Mouse (Mus musculus): ENCODE results near the gene Evi5. TPM values are rescaled to one million over a fixed set of nuclear protein-coding genes. Genes with fewer than 3 reads are reported as not detected.
A peak's percentile ranks its signal among the peaks of the same experiment; 100 is the strongest.

Evi5 gene
- polyA plus RNA-seq, 1 experiment from 2014 or later: 63.6 TPM

DNA sequence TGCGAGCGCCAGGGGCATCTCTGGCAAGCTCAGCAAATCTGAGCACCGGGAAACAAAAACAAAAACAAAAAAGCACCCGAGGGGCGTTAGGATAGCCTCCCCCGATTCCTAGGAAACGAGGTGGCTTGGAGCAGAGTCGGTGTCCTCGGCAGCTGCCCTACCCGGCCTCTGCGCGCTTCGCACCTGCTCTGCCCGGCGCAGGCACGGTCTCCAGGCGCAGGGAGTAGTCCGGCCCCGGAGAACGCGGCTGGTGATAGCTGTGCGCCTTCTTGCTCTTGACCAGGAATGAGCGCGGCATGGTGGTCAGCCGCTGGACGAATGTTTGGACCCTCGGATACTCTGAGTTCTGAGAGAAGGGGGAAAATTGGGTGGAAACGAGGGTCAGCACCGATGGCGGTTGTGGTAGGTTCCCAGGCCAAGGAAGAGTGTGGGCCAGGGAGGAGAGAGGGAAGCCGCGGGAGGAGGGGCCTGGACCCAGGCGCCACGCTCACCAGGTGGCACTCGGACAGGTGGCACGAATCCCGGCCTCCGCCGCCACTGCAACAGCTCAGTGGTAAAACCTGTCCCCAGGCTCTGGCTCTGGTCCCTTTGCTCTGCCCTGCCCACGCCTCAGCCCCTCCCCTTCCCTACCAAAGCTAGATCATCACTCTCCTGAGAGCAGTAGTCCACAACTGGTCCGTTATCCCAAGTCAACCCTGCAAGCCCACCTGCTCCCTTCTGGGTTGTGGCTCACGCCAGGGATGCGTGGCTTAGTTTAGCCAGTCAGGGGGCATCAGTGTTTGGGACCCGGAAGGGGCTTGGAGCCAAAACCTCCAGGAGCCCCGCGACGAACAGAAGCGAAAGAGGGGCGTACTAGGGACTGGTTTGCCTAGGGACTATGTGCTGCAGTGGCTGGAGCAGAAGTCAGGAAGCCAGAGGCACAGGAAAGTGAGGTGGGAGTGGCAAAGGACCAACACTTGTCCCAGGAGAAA, 151.1 kb downstream of the Evi5 start:
- H3K4me2 ChIP-seq (ENCODE audit: low read length): peak overlapping the region; percentile 47
- H3K9ac ChIP-seq (ENCODE audit: low read length): no peak overlapping the region
- no peaks in the 10 kb centered on the region for H3K9me3 ChIP-seq (ENCODE audit: control insufficient read depth, low read length)
- no peak overlapping the region for H3K27ac ChIP-seq (ENCODE audit: low read depth)
- 2% methylated on average over 49 of the region's 49 CpGs for WGBS
- peaks cover 100% of the 10 kb centered on the region for H3K27me3 ChIP-seq (replicated peaks; ENCODE audit: control insufficient read depth, insufficient read depth, low read length)
- peak overlapping the region; percentile 15 for H3K4me3 ChIP-seq (ENCODE audit: low read depth, low read length)
- 0 out of 2 replicates have a peak, but pooled peaks have one; percentile 22 for ATAC-seq (replicated peaks; ENCODE audit: low FRiP score, low TSS enrichment, low read depth)
- H3K36me3 ChIP-seq (ENCODE audit: control insufficient read depth, insufficient read depth, low read length): no peaks in the 10 kb centered on the region
- peaks cover 42% of the 10 kb centered on the region for H3K4me1 ChIP-seq (replicated peaks; ENCODE audit: control insufficient read depth, insufficient read depth, low read length)
- peak; percentile 84 for DNase-seq (ENCODE audit: low spot score)

GRCm38 (mm10) chr5:107722661-107723532, 152.0 kb downstream of the Evi5 start:
- H3K4me2 ChIP-seq (ENCODE audit: low read length): peak overlapping the region; percentile 47
- peaks cover 99% of the 10 kb centered on the region for H3K27me3 ChIP-seq (replicated peaks; ENCODE audit: control insufficient read depth, insufficient read depth, low read length)
- H3K4me1 ChIP-seq (replicated peaks; ENCODE audit: control insufficient read depth, insufficient read depth, low read length): peaks cover 42% of the 10 kb centered on the region
- 3% methylated on average over 34 of the region's 34 CpGs for WGBS
- DNase-seq (ENCODE audit: low spot score) (peak; percentile 85), ATAC-seq (replicated peaks; ENCODE audit: low FRiP score, low TSS enrichment, low read depth) (no peak)
- no peaks in the 10 kb centered on the region for H3K9me3 ChIP-seq (ENCODE audit: control insufficient read depth, low read length)
- no peaks in the 10 kb centered on the region for H3K36me3 ChIP-seq (ENCODE audit: control insufficient read depth, insufficient read depth, low read length)
- H3K27ac ChIP-seq (ENCODE audit: low read depth): no peak overlapping the region
- H3K4me3 ChIP-seq (ENCODE audit: low read depth, low read length): peak overlapping the region; percentile 15
- no peak overlapping the region for H3K9ac ChIP-seq (ENCODE audit: low read length)

- Histone ChIP-seq H3K4me1 (replicated peaks; ENCODE audit: control insufficient read depth, insufficient read depth, low read length) (peaks cover 41% of the 10 kb centered on the region), H3K4me2 (ENCODE audit: low read length) (peak overlapping the region; percentile 58), H3K36me3 (ENCODE audit: control insufficient read depth, insufficient read depth, low read length) (no peaks in the 10 kb centered on the region), H3K27me3 (replicated peaks; ENCODE audit: control insufficient read depth, insufficient read depth, low read length) (peaks cover 99% of the 10 kb centered on the region), H3K4me3 (ENCODE audit: low read depth, low read length) (peak overlapping the region; percentile 35), H3K27ac (ENCODE audit: low read depth) (no peak overlapping the region), H3K9ac (ENCODE audit: low read length) (no peak overlapping the region), H3K9me3 (ENCODE audit: control insufficient read depth, low read length) (no peaks in the 10 kb centered on the region)
- ATAC-seq (replicated peaks; ENCODE audit: low FRiP score, low TSS enrichment, low read depth) (peak; percentile 41; the same call in 1 of the 2 replicates), DNase-seq (ENCODE audit: low spot score) (peak; percentile 84)
- WGBS: 1% methylated on average over 33 of the region's 33 CpGs
Measured at GRCm38 (mm10) chr5:107721638-107722011, 153.3 kb downstream of the Evi5 start.

DNA sequence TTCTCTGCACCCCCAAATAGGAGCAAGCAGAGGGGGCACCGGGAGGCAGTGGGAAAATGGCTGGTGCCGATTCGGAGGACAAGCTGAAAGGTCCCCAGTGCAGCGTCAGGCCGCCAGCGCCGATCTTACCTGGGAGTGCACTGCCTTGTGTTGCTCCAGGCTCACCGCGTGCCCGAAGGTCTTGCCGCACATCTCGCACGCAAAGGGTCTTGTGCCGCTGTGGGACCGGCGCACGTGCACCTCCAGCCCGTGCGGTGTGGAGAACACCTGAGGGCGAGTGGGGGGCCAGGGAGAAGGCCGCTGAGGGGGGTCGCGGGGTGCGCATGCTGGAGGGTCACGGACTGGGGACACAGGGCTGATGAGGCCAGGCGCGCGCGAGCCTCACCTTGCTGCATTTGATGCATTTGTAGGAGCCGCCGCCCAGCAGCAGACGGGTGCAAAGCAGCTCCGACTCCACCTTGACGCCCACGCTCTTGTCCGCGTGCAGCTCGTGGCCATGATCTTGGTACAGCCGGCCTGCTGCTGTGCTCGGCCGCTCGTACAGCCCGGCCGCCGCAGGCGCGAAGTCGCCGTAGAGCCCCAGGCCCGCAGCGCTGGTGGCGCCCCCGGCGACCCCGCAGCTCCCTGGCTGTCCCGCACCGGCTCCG, 153.8 kb downstream of the Evi5 start:
- ATAC-seq (replicated peaks; ENCODE audit: low FRiP score, low TSS enrichment, low read depth): peak; percentile 30; the same call in 1 of the 2 replicates
- peaks cover 35% of the 10 kb centered on the region for H3K4me1 ChIP-seq (replicated peaks; ENCODE audit: control insufficient read depth, insufficient read depth, low read length)

GRCm38 (mm10) chr5:107720511-107720910, 154.4 kb downstream of the Evi5 start:
- H3K36me3 ChIP-seq (ENCODE audit: control insufficient read depth, insufficient read depth, low read length): no peaks in the 10 kb centered on the region
- H3K27ac ChIP-seq (ENCODE audit: low read depth): no peak overlapping the region
- ATAC-seq (replicated peaks; ENCODE audit: low FRiP score, low TSS enrichment, low read depth) (no peak), DNase-seq (ENCODE audit: low spot score) (peak; percentile 53)
- H3K4me1 ChIP-seq (replicated peaks; ENCODE audit: control insufficient read depth, insufficient read depth, low read length): peaks cover 29% of the 10 kb centered on the region
- peaks cover 95% of the 10 kb centered on the region for H3K27me3 ChIP-seq (replicated peaks; ENCODE audit: control insufficient read depth, insufficient read depth, low read length)
- no peak overlapping the region for H3K9ac ChIP-seq (ENCODE audit: low read length)
- H3K4me2 ChIP-seq (ENCODE audit: low read length): peak overlapping the region; percentile 58; the same call in 1 of the 2 replicates
- WGBS: 4% methylated on average over 5 of the region's 5 CpGs
- no peaks in the 10 kb centered on the region for H3K9me3 ChIP-seq (ENCODE audit: control insufficient read depth, low read length)
- peak overlapping the region; percentile 35; the same call in 1 of the 2 replicates for H3K4me3 ChIP-seq (ENCODE audit: low read depth, low read length)

More for the DNA sequence above, 153.8 kb downstream of the Evi5 start:
- no peaks in the 10 kb centered on the region for H3K36me3 ChIP-seq (ENCODE audit: control insufficient read depth, insufficient read depth, low read length)
- H3K9me3 ChIP-seq (ENCODE audit: control insufficient read depth, low read length): no peaks in the 10 kb centered on the region
- no peak overlapping the region for H3K9ac ChIP-seq (ENCODE audit: low read length)
- no peak overlapping the region for H3K27ac ChIP-seq (ENCODE audit: low read depth)
- peak overlapping the region; percentile 58 for H3K4me2 ChIP-seq (ENCODE audit: low read length)
- peak; percentile 71 for DNase-seq (ENCODE audit: low spot score)
- H3K4me3 ChIP-seq (ENCODE audit: low read depth, low read length): peak overlapping the region; percentile 35
- H3K27me3 ChIP-seq (replicated peaks; ENCODE audit: control insufficient read depth, insufficient read depth, low read length): peaks cover 99% of the 10 kb centered on the region
- WGBS: under 1% methylated on average over 58 of the region's 58 CpGs

- Histone ChIP-seq H3K4me3 (ENCODE audit: low read depth, low read length) (no peak overlapping the region), H3K9ac (ENCODE audit: low read length) (no peak overlapping the region), H3K27ac (ENCODE audit: low read depth) (no peak overlapping the region), H3K36me3 (ENCODE audit: control insufficient read depth, insufficient read depth, low read length) (no peaks in the 10 kb centered on the region), H3K27me3 (replicated peaks; ENCODE audit: control insufficient read depth, insufficient read depth, low read length) (peaks cover 91% of the 10 kb centered on the region), H3K9me3 (ENCODE audit: control insufficient read depth, low read length) (no peaks in the 10 kb centered on the region), H3K4me1 (replicated peaks; ENCODE audit: control insufficient read depth, insufficient read depth, low read length) (peaks cover 23% of the 10 kb centered on the region), H3K4me2 (ENCODE audit: low read length) (no peak overlapping the region; the same call in 1 of the 2 replicates)
- ATAC-seq (replicated peaks; ENCODE audit: low FRiP score, low TSS enrichment, low read depth): no peak
- DNase-seq (ENCODE audit: low spot score): peak; percentile 58
- 10% methylated on average over 1 of the region's 1 CpGs for WGBS
Measured at GRCm38 (mm10) chr5:107719786-107720185, 155.1 kb downstream of the Evi5 start.

GRCm38 (mm10) chr5:107719209-107719608, 155.7 kb downstream of the Evi5 start:
- no peak overlapping the region for H3K4me3 ChIP-seq (ENCODE audit: low read depth, low read length)
- no peaks in the 10 kb centered on the region for H3K36me3 ChIP-seq (ENCODE audit: control insufficient read depth, insufficient read depth, low read length)
- ATAC-seq (replicated peaks; ENCODE audit: low FRiP score, low TSS enrichment, low read depth): no peak
- no peak overlapping the region for H3K4me2 ChIP-seq (ENCODE audit: low read length)
- DNase-seq (ENCODE audit: low spot score): peak; percentile 54
- H3K9me3 ChIP-seq (ENCODE audit: control insufficient read depth, low read length): no peaks in the 10 kb centered on the region
- no peak overlapping the region for H3K9ac ChIP-seq (ENCODE audit: low read length)
- peaks cover 91% of the 10 kb centered on the region for H3K27me3 ChIP-seq (replicated peaks; ENCODE audit: control insufficient read depth, insufficient read depth, low read length)
- peaks cover 23% of the 10 kb centered on the region for H3K4me1 ChIP-seq (replicated peaks; ENCODE audit: control insufficient read depth, insufficient read depth, low read length)
- H3K27ac ChIP-seq (ENCODE audit: low read depth): no peak overlapping the region
- WGBS: 14% methylated on average over 3 of the region's 3 CpGs

DNA sequence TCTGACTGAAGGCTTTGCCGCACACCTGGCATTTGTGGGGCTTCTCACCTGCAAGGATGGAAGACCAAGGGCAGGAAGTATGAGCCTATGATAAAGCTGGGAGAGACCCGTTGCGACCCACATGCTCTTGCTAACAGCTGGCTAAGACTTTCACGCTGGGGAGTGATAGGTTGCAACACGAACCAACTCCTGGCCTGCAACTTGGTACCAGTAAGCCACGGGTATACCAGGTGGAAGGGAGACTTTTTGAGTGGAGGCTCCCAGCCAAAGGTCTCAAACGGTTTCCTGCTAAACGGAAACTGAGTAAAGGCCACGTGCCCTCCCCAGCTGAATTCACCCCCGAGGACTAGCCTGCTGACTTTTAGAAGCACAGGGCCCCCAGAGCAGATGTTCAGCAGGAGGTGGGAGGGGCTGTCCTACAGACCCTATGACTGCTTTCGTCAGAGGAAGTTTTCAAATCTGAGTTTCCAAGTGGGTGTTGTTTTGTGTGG, 157.0 kb downstream of the Evi5 start:
- peaks cover 16% of the 10 kb centered on the region for H3K4me1 ChIP-seq (replicated peaks; ENCODE audit: control insufficient read depth, insufficient read depth, low read length)
- ATAC-seq (replicated peaks; ENCODE audit: low FRiP score, low TSS enrichment, low read depth) (no peak), DNase-seq (ENCODE audit: low spot score) (no peak)
- no peaks in the 10 kb centered on the region for H3K36me3 ChIP-seq (ENCODE audit: control insufficient read depth, insufficient read depth, low read length)
- H3K9ac ChIP-seq (ENCODE audit: low read length): no peak overlapping the region
- H3K4me2 ChIP-seq (ENCODE audit: low read length): no peak overlapping the region
- no peak overlapping the region for H3K27ac ChIP-seq (ENCODE audit: low read depth)
- peaks cover 84% of the 10 kb centered on the region for H3K27me3 ChIP-seq (replicated peaks; ENCODE audit: control insufficient read depth, insufficient read depth, low read length)
- H3K9me3 ChIP-seq (ENCODE audit: control insufficient read depth, low read length): no peaks in the 10 kb centered on the region
- H3K4me3 ChIP-seq (ENCODE audit: low read depth, low read length): no peak overlapping the region
- 13% methylated on average over 11 of the region's 11 CpGs for WGBS
